Mouse (Mus musculus): ENCODE results near the gene Card10.

- TF ChIP-seq ZNF384 (IDR thresholded peaks at IDR 0.05; ENCODE audit: low read depth, low read length) = no peak
- TF ChIP-seq CHD2 (IDR thresholded peaks at IDR 0.05; ENCODE audit: low read depth, low read length) = no peak
- no peak for TF ChIP-seq ZC3H11A (IDR thresholded peaks at IDR 0.05; ENCODE audit: borderline replicate concordance, low read depth, low read length)
- no peak for TF ChIP-seq HCFC1 (IDR thresholded peaks at IDR 0.05; ENCODE audit: borderline replicate concordance, insufficient read depth, low read length)
Measured at GRCm38 (mm10) chr15:78786411-78786818, 16.4 kb downstream of the Card10 start.
